Mouse (Mus musculus): Measurements from ENCODE around the gene Fam71f1. TPM values are rescaled to one million over a fixed set of nuclear protein-coding genes. Genes with fewer than 3 reads are reported as not detected.

The Fam71f1 gene
- polyA plus RNA-seq, 1 experiment from 2014 or later: not detected

DNA sequence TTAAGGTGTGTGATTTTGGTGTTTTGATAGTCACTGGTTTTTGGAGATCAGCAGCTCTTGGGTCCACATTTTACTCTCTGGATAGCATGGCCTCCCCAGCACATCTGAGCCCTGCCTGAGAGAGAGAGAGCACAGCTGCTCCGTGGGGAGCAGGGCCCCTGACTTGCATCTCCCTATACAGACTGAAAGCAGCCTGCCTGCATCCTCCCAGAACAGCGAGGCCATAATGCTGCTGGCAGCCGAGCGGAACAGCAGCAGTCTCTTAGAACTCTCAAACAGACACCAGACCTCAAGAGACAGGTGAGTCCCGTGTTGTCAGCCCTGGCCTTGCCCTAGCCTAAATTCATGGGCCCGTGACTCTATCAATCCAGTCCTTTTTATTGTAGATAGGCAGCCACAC is 31.5 kb upstream of the Fam71f1 start:
- WGBS: 37% methylated on average over 6 of the region's 6 CpGs
- ATAC-seq (ENCODE audit: low FRiP score) (no peak), DNase-seq (ENCODE audit: low spot score) (no peak)
- H3K36me3 ChIP-seq (ENCODE audit: control insufficient read depth, insufficient read depth, low read length): no peaks in the 10 kb centered on the region
- no peaks in the 10 kb centered on the region for H3K4me1 ChIP-seq (replicated peaks; ENCODE audit: control insufficient read depth, insufficient read depth, low read length)
- no peak overlapping the region for H3K27ac ChIP-seq (ENCODE audit: low read depth, low read length)
- H3K27me3 ChIP-seq (ENCODE audit: control insufficient read depth, insufficient read depth, low read length): no peaks in the 10 kb centered on the region
- no peak overlapping the region for H3K4me3 ChIP-seq (ENCODE audit: low read depth, low read length)
- no peak overlapping the region for H3K4me2 ChIP-seq (replicated peaks; ENCODE audit: low read depth, low read length)
- H3K9ac ChIP-seq (ENCODE audit: low read depth, low read length): no peak overlapping the region
- no peaks in the 10 kb centered on the region for H3K9me3 ChIP-seq (ENCODE audit: control insufficient read depth, low read length)

DNA sequence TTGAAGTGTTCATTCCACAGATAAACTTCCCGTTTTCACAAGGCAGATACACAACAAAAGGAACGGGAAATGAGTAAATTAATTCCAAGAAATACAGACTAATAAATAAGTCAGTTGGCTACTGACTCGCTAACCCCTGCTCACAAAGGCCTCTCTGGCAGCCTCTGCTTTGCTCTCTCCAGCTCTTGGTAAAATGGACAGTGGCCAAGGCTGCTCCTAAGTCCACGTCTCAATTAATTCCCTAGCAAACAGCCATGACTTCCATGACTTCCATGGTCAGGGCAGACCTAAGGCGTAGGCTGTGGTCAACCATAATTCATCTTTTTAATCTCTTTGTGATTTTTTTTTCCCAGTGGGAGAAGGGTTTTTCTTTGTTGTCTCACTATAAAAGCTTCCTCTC is 31.0 kb upstream of the Fam71f1 start:
- H3K27ac ChIP-seq (ENCODE audit: low read depth, low read length): no peak overlapping the region

GRCm38 (mm10) chr6:29288651-29289050 is 30.3 kb upstream of the Fam71f1 start:
- DNase-seq (ENCODE audit: low spot score): no peak
- no peaks in the 10 kb centered on the region for H3K36me3 ChIP-seq (ENCODE audit: control insufficient read depth, insufficient read depth, low read length)

More for the DNA sequence above, 31.0 kb upstream of the Fam71f1 start:
- Histone ChIP-seq H3K9me3 (ENCODE audit: control insufficient read depth, low read length) (no peaks in the 10 kb centered on the region), H3K4me2 (replicated peaks; ENCODE audit: low read depth, low read length) (no peak overlapping the region), H3K4me3 (ENCODE audit: low read depth, low read length) (no peak overlapping the region), H3K36me3 (ENCODE audit: control insufficient read depth, insufficient read depth, low read length) (no peaks in the 10 kb centered on the region), H3K27me3 (ENCODE audit: control insufficient read depth, insufficient read depth, low read length) (no peaks in the 10 kb centered on the region), H3K9ac (ENCODE audit: low read depth, low read length) (no peak overlapping the region), H3K4me1 (replicated peaks; ENCODE audit: control insufficient read depth, insufficient read depth, low read length) (no peaks in the 10 kb centered on the region)
- 63% methylated on average over 5 of the region's 5 CpGs for WGBS
- DNase-seq (ENCODE audit: low spot score): no peak
- ATAC-seq (ENCODE audit: low FRiP score): no peak

GRCm38 (mm10) chr6:29299112-29299511 is 19.8 kb upstream of the Fam71f1 start:
- no peaks in the 10 kb centered on the region for H3K9me3 ChIP-seq (ENCODE audit: control insufficient read depth, low read length)
- no peaks in the 10 kb centered on the region for H3K4me1 ChIP-seq (replicated peaks; ENCODE audit: control insufficient read depth, insufficient read depth, low read length)
- 81% methylated on average over 2 of the region's 2 CpGs for WGBS
- no peaks in the 10 kb centered on the region for H3K27me3 ChIP-seq (ENCODE audit: control insufficient read depth, insufficient read depth, low read length)
- H3K27ac ChIP-seq (ENCODE audit: low read depth, low read length): no peak overlapping the region
- H3K9ac ChIP-seq (ENCODE audit: low read depth, low read length): no peak overlapping the region
- no peak for ATAC-seq (ENCODE audit: low FRiP score)
- no peak overlapping the region for H3K4me3 ChIP-seq (ENCODE audit: low read depth, low read length)
- DNase-seq (ENCODE audit: low spot score): no peak
- H3K4me2 ChIP-seq (replicated peaks; ENCODE audit: low read depth, low read length): no peak overlapping the region
- no peaks in the 10 kb centered on the region for H3K36me3 ChIP-seq (ENCODE audit: control insufficient read depth, insufficient read depth, low read length)

More at GRCm38 (mm10) chr6:29288651-29289050, 30.3 kb upstream of the Fam71f1 start:
- no peak for ATAC-seq (ENCODE audit: low FRiP score)
- WGBS: 61% methylated on average over 6 of the region's 6 CpGs
- H3K4me1 ChIP-seq (replicated peaks; ENCODE audit: control insufficient read depth, insufficient read depth, low read length): no peaks in the 10 kb centered on the region
- H3K27me3 ChIP-seq (ENCODE audit: control insufficient read depth, insufficient read depth, low read length): no peaks in the 10 kb centered on the region
- no peak overlapping the region for H3K9ac ChIP-seq (ENCODE audit: low read depth, low read length)
- H3K27ac ChIP-seq (ENCODE audit: low read depth, low read length): no peak overlapping the region
- H3K9me3 ChIP-seq (ENCODE audit: control insufficient read depth, low read length): no peaks in the 10 kb centered on the region
- no peak overlapping the region for H3K4me3 ChIP-seq (ENCODE audit: low read depth, low read length)
- no peak overlapping the region for H3K4me2 ChIP-seq (replicated peaks; ENCODE audit: low read depth, low read length)

DNA sequence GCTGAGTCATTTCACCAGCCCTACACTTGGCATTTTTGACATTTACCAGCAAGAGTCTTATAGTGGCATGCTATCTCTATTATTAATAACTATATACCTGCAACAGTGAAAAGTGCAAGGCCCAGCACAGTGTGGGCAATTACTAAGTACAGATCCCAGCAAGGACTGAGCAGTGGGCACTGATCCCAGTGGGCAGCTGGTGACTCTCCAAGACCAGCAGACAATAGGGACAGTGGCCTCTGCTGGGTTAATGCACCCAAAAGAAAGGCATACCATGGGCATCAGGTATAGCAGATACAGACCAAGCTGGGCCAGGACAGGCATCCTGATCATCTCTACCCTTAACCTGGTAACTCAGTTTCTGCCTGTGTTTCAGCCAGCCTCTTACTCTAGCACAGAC is 15.7 kb upstream of the Fam71f1 start:
- Histone ChIP-seq H3K36me3 (ENCODE audit: control insufficient read depth, insufficient read depth, low read length) (no peaks in the 10 kb centered on the region), H3K27me3 (ENCODE audit: control insufficient read depth, insufficient read depth, low read length) (no peaks in the 10 kb centered on the region), H3K4me2 (replicated peaks; ENCODE audit: low read depth, low read length) (no peak overlapping the region), H3K4me3 (ENCODE audit: low read depth, low read length) (no peak overlapping the region), H3K9ac (ENCODE audit: low read depth, low read length) (no peak overlapping the region), H3K4me1 (replicated peaks; ENCODE audit: control insufficient read depth, insufficient read depth, low read length) (no peaks in the 10 kb centered on the region), H3K9me3 (ENCODE audit: control insufficient read depth, low read length) (no peaks in the 10 kb centered on the region), H3K27ac (ENCODE audit: low read depth, low read length) (no peak overlapping the region)
- no peak for ATAC-seq (ENCODE audit: low FRiP score)
- DNase-seq (ENCODE audit: low spot score): no peak

DNA sequence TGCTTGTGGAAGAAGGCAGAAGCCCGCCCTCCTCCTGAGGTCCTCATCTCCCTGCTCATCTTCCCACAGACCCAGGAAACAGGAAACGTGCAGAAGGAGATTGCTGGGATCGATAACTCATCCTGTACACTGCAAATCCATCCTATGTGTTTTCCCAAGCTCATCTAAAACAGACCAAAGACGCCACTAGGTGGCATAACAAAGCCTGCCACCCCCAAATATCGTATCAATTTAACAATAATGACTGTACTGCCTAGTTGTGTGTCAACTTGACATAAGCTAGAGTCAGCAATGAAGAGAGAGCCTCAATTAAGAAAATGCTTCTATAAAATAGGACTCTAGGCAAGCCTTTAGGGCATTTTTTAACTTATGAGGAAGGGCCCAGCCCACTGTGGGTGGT is 15.2 kb upstream of the Fam71f1 start:
- no peak overlapping the region for H3K4me2 ChIP-seq (replicated peaks; ENCODE audit: low read depth, low read length)
- WGBS: 48% methylated on average over 5 of the region's 5 CpGs
- no peak for DNase-seq (ENCODE audit: low spot score)
- no peak overlapping the region for H3K9ac ChIP-seq (ENCODE audit: low read depth, low read length)
- H3K4me1 ChIP-seq (replicated peaks; ENCODE audit: control insufficient read depth, insufficient read depth, low read length): no peaks in the 10 kb centered on the region
- no peak overlapping the region for H3K4me3 ChIP-seq (ENCODE audit: low read depth, low read length)
- ATAC-seq (ENCODE audit: low FRiP score): no peak
- no peaks in the 10 kb centered on the region for H3K36me3 ChIP-seq (ENCODE audit: control insufficient read depth, insufficient read depth, low read length)
- H3K9me3 ChIP-seq (ENCODE audit: control insufficient read depth, low read length): no peaks in the 10 kb centered on the region
- H3K27ac ChIP-seq (ENCODE audit: low read depth, low read length): no peak overlapping the region
- no peaks in the 10 kb centered on the region for H3K27me3 ChIP-seq (ENCODE audit: control insufficient read depth, insufficient read depth, low read length)

GRCm38 (mm10) chr6:29305462-29305861 is 13.5 kb upstream of the Fam71f1 start:
- WGBS: 89% methylated on average over 4 of the region's 4 CpGs

GRCm38 (mm10) chr6:29308846-29309605 is 9.9 kb upstream of the Fam71f1 start:
- H3K36me3 ChIP-seq (ENCODE audit: control insufficient read depth, insufficient read depth, low read length): no peaks in the 10 kb centered on the region
- no peaks in the 10 kb centered on the region for H3K27me3 ChIP-seq (ENCODE audit: control insufficient read depth, insufficient read depth, low read length)
- H3K9me3 ChIP-seq (ENCODE audit: control insufficient read depth, low read length): no peaks in the 10 kb centered on the region
- H3K4me3 ChIP-seq (ENCODE audit: low read depth, low read length): no peak overlapping the region
- no peak overlapping the region for H3K27ac ChIP-seq (ENCODE audit: low read depth, low read length)
- no peak overlapping the region for H3K4me2 ChIP-seq (replicated peaks; ENCODE audit: low read depth, low read length)
- DNase-seq (ENCODE audit: low spot score) (no peak), ATAC-seq (ENCODE audit: low FRiP score) (no peak)
- no peaks in the 10 kb centered on the region for H3K4me1 ChIP-seq (replicated peaks; ENCODE audit: control insufficient read depth, insufficient read depth, low read length)
- 89% methylated on average over 16 of the region's 16 CpGs for WGBS
- H3K9ac ChIP-seq (ENCODE audit: low read depth, low read length): no peak overlapping the region

More at GRCm38 (mm10) chr6:29305462-29305861, 13.5 kb upstream of the Fam71f1 start:
- H3K4me1 ChIP-seq (replicated peaks; ENCODE audit: control insufficient read depth, insufficient read depth, low read length): no peaks in the 10 kb centered on the region
- H3K36me3 ChIP-seq (ENCODE audit: control insufficient read depth, insufficient read depth, low read length): no peaks in the 10 kb centered on the region
- no peak overlapping the region for H3K4me2 ChIP-seq (replicated peaks; ENCODE audit: low read depth, low read length)
- DNase-seq (ENCODE audit: low spot score) (no peak), ATAC-seq (ENCODE audit: low FRiP score) (no peak)
- no peaks in the 10 kb centered on the region for H3K27me3 ChIP-seq (ENCODE audit: control insufficient read depth, insufficient read depth, low read length)
- H3K9ac ChIP-seq (ENCODE audit: low read depth, low read length): no peak overlapping the region
- no peak overlapping the region for H3K27ac ChIP-seq (ENCODE audit: low read depth, low read length)
- H3K4me3 ChIP-seq (ENCODE audit: low read depth, low read length): no peak overlapping the region
- H3K9me3 ChIP-seq (ENCODE audit: control insufficient read depth, low read length): no peaks in the 10 kb centered on the region

DNA sequence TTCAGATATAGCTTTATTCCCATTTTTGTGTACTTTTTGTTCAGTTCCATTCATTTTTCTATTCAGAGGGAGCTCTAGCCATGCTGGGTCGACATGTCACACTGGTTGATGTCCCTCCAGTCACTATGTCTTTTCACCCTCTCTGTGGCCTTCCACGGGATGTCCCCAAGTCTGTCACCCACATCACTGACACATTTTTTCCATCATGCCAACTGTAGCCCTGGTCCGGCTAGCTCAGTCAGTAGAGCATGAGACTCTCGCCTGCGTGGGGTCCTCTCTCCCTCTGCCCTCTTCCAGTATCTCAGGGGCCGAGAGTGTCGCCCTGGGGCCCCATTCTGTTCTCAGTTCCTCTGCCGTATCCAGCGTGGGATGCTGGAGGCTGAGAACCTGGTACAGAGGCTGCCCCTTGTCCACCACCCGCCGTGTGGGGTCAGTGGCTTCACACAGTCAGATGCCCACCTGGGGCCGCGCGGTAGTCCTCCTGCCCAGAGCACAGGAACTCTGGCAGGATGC is 5.2 kb upstream of the Fam71f1 start:
- no peak overlapping the region for H3K4me3 ChIP-seq (ENCODE audit: low read depth, low read length)
- H3K4me2 ChIP-seq (replicated peaks; ENCODE audit: low read depth, low read length): no peak overlapping the region
- no peak for ATAC-seq (ENCODE audit: low FRiP score)
- no peaks in the 10 kb centered on the region for H3K36me3 ChIP-seq (ENCODE audit: control insufficient read depth, insufficient read depth, low read length)
- no peak for DNase-seq (ENCODE audit: low spot score)
- no peaks in the 10 kb centered on the region for H3K4me1 ChIP-seq (replicated peaks; ENCODE audit: control insufficient read depth, insufficient read depth, low read length)
- no peaks in the 10 kb centered on the region for H3K9me3 ChIP-seq (ENCODE audit: control insufficient read depth, low read length)
- H3K9ac ChIP-seq (ENCODE audit: low read depth, low read length): no peak overlapping the region
- 60% methylated on average over 14 of the region's 14 CpGs for WGBS
- H3K27me3 ChIP-seq (ENCODE audit: control insufficient read depth, insufficient read depth, low read length): no peaks in the 10 kb centered on the region
- H3K27ac ChIP-seq (ENCODE audit: low read depth, low read length): no peak overlapping the region

All from hindbrain, embryonic 11.5 days (tissue).